Mouse (Mus musculus) E14TG2a.4 (cell line): ENCODE measurements at regions not wholly inside any gene's neighbourhood (a gene's known extent, or its start where the extent isn't known, plus 50 kb on each side); places are given as distances from the start of the nearest gene placed in this dataset.

ENCODE experiments used
- CTCF ChIP-seq: conservative IDR thresholded peaks from 2 replicates; pipeline ENCODE4 v1.5.1; 2014; ENCODE audit warnings: low read length
- NANOG ChIP-seq: IDR thresholded peaks from 2 replicates; pipeline ENCODE4 v1.6.1; 2014; ENCODE audit warnings: borderline replicate concordance, low read length, mixed read lengths
- POU5F1 ChIP-seq: IDR thresholded peaks from 2 replicates; pipeline ENCODE4 v1.6.1; 2014; ENCODE audit warnings: low read length, borderline replicate concordance

DNA sequence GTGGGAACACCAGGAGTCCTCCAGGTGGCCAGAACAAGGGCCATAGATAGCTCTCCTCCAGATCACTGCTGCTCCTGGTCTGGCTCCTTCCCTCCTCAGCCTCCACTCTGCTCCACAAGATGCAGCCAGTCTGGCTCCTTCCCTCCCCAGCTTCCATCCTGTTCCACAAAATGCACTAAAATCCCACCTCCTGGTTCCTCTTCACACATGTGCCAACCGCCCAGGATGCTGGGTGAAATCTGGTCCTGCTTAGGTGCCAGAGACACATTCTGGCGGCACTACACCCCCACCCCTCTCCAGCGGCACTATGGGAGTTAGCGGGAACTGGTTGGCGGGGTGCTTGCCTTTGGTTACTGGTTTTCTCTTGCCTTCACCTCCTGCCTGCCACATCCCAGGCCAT lies 64.9 kb upstream of the Prdm11 start:
- TF ChIP-seq POU5F1 (no peak), CTCF (no peak), NANOG (no peak)
